Mouse (Mus musculus) MEL (cell line): Measurements from ENCODE around the gene Olfr320. TPM values are rescaled to one million over a fixed set of nuclear protein-coding genes. Genes with fewer than 3 reads are reported as not detected.
"Not testable (repeated sequence)": the region's sequence is repeated elsewhere in the genome, so short reads cannot be mapped to it uniquely, and the experiment has no call there.

Source experiments
- DNase-seq: peaks from one replicate; pipeline ENCODE4 v3.0.0; 2011; ENCODE audit warnings: low read depth, low spot score
- H3K27ac ChIP-seq: 2 replicates; pipeline ENCODE4 v1.5.1; 2012; ENCODE audit warnings: low read depth, mild to moderate bottlenecking, control low read depth, low read length, moderate library complexity; ENCODE audit not compliant: control insufficient read depth
- H3K27me3 ChIP-seq, 2 experiments: fragments of 150-350 bp in 1 of 2; sonication (generic) in 1 of 2; 2 replicates each; pipeline ENCODE4 v1.6.1; 2012; ENCODE audit warnings: low read length in 2 of 2, mild to moderate bottlenecking in 2 of 2, improper control_type of control experiment in 1 of 2, moderate library complexity in 1 of 2; ENCODE audit not compliant: insufficient read depth in 2 of 2, control insufficient read depth in 1 of 2
- H3K36me3 ChIP-seq, 2 experiments: 2 replicates each; pipeline ENCODE4 v1.6.1; 2012 to 2014; ENCODE audit warnings: low read length in 2 of 2, improper control_type of control experiment in 1 of 2, inconsistent platforms in 1 of 2, mild to moderate bottlenecking in 1 of 2; ENCODE audit not compliant: insufficient read depth in 2 of 2, control insufficient read depth in 1 of 2
- H3K4me1 ChIP-seq, 2 experiments: fragments of 150-350 bp in 1 of 2; sonication (generic) in 1 of 2; 2 replicates each; pipeline ENCODE4 v1.6.1; 2012; ENCODE audit warnings: low read length in 2 of 2, improper control_type of control experiment in 1 of 2, mild to moderate bottlenecking in 1 of 2; ENCODE audit not compliant: insufficient read depth in 2 of 2, control insufficient read depth in 1 of 2
- H3K4me3 ChIP-seq, 2 experiments: fragments of 150-350 bp in 1 of 2; sonication (generic) in 1 of 2; 2 replicates each; pipeline ENCODE4 v1.5.1; 2012; ENCODE audit warnings: low read depth in 2 of 2, low read length in 2 of 2, mild to moderate bottlenecking in 2 of 2, moderate library complexity in 2 of 2, control low read depth in 1 of 2, improper control_type of control experiment in 1 of 2; ENCODE audit not compliant: control insufficient read depth in 1 of 2, insufficient read depth in 1 of 2
- H3K79me2 ChIP-seq: 2 replicates; pipeline ENCODE4 v1.6.1; 2012; ENCODE audit warnings: mild to moderate bottlenecking, low read length, moderate library complexity; ENCODE audit not compliant: control insufficient read depth, poor library complexity, insufficient read depth
- H3K9ac ChIP-seq: 2 replicates; pipeline ENCODE4 v1.6.1; 2012; ENCODE audit warnings: low read depth, mild to moderate bottlenecking, control low read depth, low read length, moderate library complexity; ENCODE audit not compliant: control insufficient read depth, poor library complexity, severe bottlenecking
- H3K9me3 ChIP-seq: fragments of 150-350 bp; sonication (generic); replicated peaks from 2 replicates; pipeline ENCODE4 v1.6.1; 2012; ENCODE audit warnings: mild to moderate bottlenecking, low read length, improper control_type of control experiment, moderate library complexity; ENCODE audit not compliant: insufficient read depth
- CHD1 ChIP-seq: IDR thresholded peaks from 2 replicates; pipeline ENCODE4 v1.6.1; 2012; ENCODE audit warnings: low read depth, mild to moderate bottlenecking, inconsistent platforms, low read length, improper control_type of control experiment
- CTCF ChIP-seq, 3 experiments: IDR thresholded peaks in 2 of 3; conservative IDR thresholded peaks in 1 of 3; 2 replicates each; pipeline ENCODE4 v1.5.1; 2011 to 2012; ENCODE audit warnings: low read length in 3 of 3, low read depth in 2 of 3, mild to moderate bottlenecking in 2 of 3, improper control_type of control experiment in 1 of 3, inconsistent platforms in 1 of 3, mixed read lengths in 1 of 3, moderate library complexity in 1 of 3; ENCODE audit not compliant: control insufficient read depth in 1 of 3, insufficient read depth in 1 of 3, poor library complexity in 1 of 3, severe bottlenecking in 1 of 3
- ETS1 ChIP-seq: IDR thresholded peaks from 2 replicates; pipeline ENCODE4 v1.6.1; 2012; ENCODE audit warnings: low read depth, mild to moderate bottlenecking, inconsistent platforms, low read length, improper control_type of control experiment, moderate library complexity
- GABPA ChIP-seq: IDR thresholded peaks from 2 replicates; pipeline ENCODE4 v1.6.1; 2012; ENCODE audit warnings: low read depth, mild to moderate bottlenecking, inconsistent platforms, low read length, improper control_type of control experiment, moderate library complexity
- GATA1 ChIP-seq: IDR thresholded peaks from 2 replicates; pipeline ENCODE4 v1.6.1; 2011; ENCODE audit warnings: low read depth, low read length, improper control_type of control experiment
- HCFC1 ChIP-seq: IDR thresholded peaks from 2 replicates; pipeline ENCODE4 v1.6.1; 2012; ENCODE audit warnings: low read depth, mild to moderate bottlenecking, inconsistent platforms, low read length, improper control_type of control experiment, moderate library complexity
- MAX ChIP-seq: IDR thresholded peaks from 2 replicates; pipeline ENCODE4 v1.6.1; 2011; ENCODE audit warnings: low read length, improper control_type of control experiment
- MYC ChIP-seq: IDR thresholded peaks from 2 replicates; pipeline ENCODE4 v1.6.1; 2011; ENCODE audit warnings: low read depth, mild to moderate bottlenecking, low read length, improper control_type of control experiment, moderate library complexity
- NRF1 ChIP-seq: IDR thresholded peaks from 2 replicates; pipeline ENCODE4 v1.6.1; 2014; ENCODE audit warnings: low read depth, mild to moderate bottlenecking, inconsistent platforms, low read length, improper control_type of control experiment, moderate library complexity; ENCODE audit not compliant: poor library complexity, insufficient read depth, severe bottlenecking
- POLR2A ChIP-seq, 2 experiments: IDR thresholded peaks; 2 replicates each; pipeline ENCODE4 v1.6.1; 2011 to 2012; ENCODE audit warnings: low read length in 2 of 2, mild to moderate bottlenecking in 2 of 2, control low read depth in 1 of 2, improper control_type of control experiment in 1 of 2, low read depth in 1 of 2, moderate library complexity in 1 of 2; ENCODE audit not compliant: control insufficient read depth in 1 of 2, insufficient read depth in 1 of 2, poor library complexity in 1 of 2
- RAD21 ChIP-seq: IDR thresholded peaks from 2 replicates; pipeline ENCODE4 v1.6.1; 2011; ENCODE audit warnings: mild to moderate bottlenecking, low read depth, low read length, improper control_type of control experiment
- TBP ChIP-seq: IDR thresholded peaks from 2 replicates; pipeline ENCODE4 v1.8.0; 2011; ENCODE audit warnings: low read depth, low read length, improper control_type of control experiment
- USF1 ChIP-seq: IDR thresholded peaks from 2 replicates; pipeline ENCODE4 v1.6.1; 2014; ENCODE audit warnings: low read depth, mild to moderate bottlenecking, inconsistent platforms, low read length, improper control_type of control experiment, moderate library complexity
- USF2 ChIP-seq, 2 experiments: IDR thresholded peaks; 2 replicates each; pipeline ENCODE4 v1.6.1; 2011 to 2012; ENCODE audit warnings: improper control_type of control experiment in 2 of 2, low read length in 2 of 2, borderline replicate concordance in 1 of 2, inconsistent platforms in 1 of 2, low read depth in 1 of 2, mild to moderate bottlenecking in 1 of 2; ENCODE audit not compliant: insufficient read depth in 1 of 2
- ZC3H11A ChIP-seq: IDR thresholded peaks from 2 replicates; pipeline ENCODE4 v1.6.1; 2012; ENCODE audit warnings: low read depth, mild to moderate bottlenecking, inconsistent platforms, low read length, improper control_type of control experiment
- ZKSCAN1 ChIP-seq: IDR thresholded peaks from 2 replicates; pipeline ENCODE4 v1.6.1; 2012; ENCODE audit warnings: low read depth, mild to moderate bottlenecking, inconsistent platforms, low read length, improper control_type of control experiment, moderate library complexity
- ZNF384 ChIP-seq: IDR thresholded peaks from 2 replicates; pipeline ENCODE4 v1.6.1; 2012; ENCODE audit warnings: low read depth, mild to moderate bottlenecking, inconsistent platforms, low read length, improper control_type of control experiment
- polyA plus RNA-seq, 2 experiments: library from polyadenylated mRNA; stranded (reverse) in 1 of 2; unstranded in 1 of 2; fragments of >175 nt in 1 of 2; fragments of >200 nt in 1 of 2; gene quantifications; 2 replicates each; pipeline versions ENCODE4 v1.2.1 to v1.2.4; 2012; ENCODE audit warnings: low replicate concordance in 2 of 2, low read depth in 1 of 2; ENCODE audit not compliant: insufficient read length in 2 of 2, insufficient read depth in 1 of 2, missing spikeins in 1 of 2
- total RNA-seq: library from RNA; depleted of rRNA; stranded (reverse); fragments of 300-350 nt; gene quantifications from 2 replicates; pipeline ENCODE4 v1.2.3, GENCODE M21; 2012

The Olfr320 gene
- total and polyA plus RNA-seq, 3 experiments: not detected

DNA sequence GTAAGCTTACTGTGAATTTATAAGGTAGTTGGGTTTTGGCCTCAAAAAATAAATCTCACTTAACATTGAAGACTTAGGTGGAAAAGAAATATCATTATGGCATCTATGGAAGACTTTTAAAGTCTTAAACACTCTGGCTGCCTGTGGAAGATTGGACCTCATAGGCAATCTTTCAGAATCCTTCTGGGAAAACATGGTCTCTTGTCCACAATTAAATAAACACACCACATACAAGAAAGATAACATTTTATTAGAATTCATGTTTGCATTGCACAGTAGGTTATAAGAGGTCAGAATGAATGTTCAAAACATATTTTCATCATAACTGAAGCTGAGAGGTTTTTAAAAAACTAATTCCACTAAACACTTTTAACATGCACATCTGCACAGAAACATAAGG lies 43.0 kb downstream of the Olfr320 start, which contains the start of gene Olfr318:
Gene Olfr318, minus strand, starts transcription at position 101 of the 400 bp plus-strand sequence.
- Histone ChIP-seq H3K36me3 (no peaks in the 10 kb centered on the region), H3K4me1 (no peaks in the 10 kb centered on the region), H3K79me2 (no peaks in the 10 kb centered on the region), H3K4me3 (no peak within 1 kb of the TSS), H3K9ac (no peak within 1 kb of the TSS), H3K27me3 (peaks cover 5 to 20% of the 10 kb centered on the region in 2 experiments), H3K27ac (no peak within 1 kb of the TSS), H3K9me3 (no peaks in the 10 kb centered on the region)
- no peak for TF ChIP-seq ZNF384
- no peak for TF ChIP-seq POLR2A (IDR thresholded peaks at IDR 0.05; ENCODE audit: control insufficient read depth in 1 of 2, insufficient read depth in 1 of 2, low read depth in 1 of 2, low read length in 2 of 2, poor library complexity in 1 of 2)
- TF ChIP-seq CTCF (IDR thresholded peaks at IDR 0.05 in 2 of 3, conservative IDR thresholded peaks at IDR 0.05 in 1 of 3; ENCODE audit: control insufficient read depth in 1 of 3, insufficient read depth in 1 of 3, low read depth in 2 of 3, low read length in 3 of 3, poor library complexity in 1 of 3, severe bottlenecking in 1 of 3): no peak
- TF ChIP-seq MAX: no peak
- no peak for TF ChIP-seq USF1
- no peak for TF ChIP-seq MYC
- TF ChIP-seq CHD1: no peak
- no peak for TF ChIP-seq RAD21
- TF ChIP-seq ZC3H11A: no peak
- TF ChIP-seq ETS1: no peak
- TF ChIP-seq HCFC1: no peak
- TF ChIP-seq USF2 (IDR thresholded peaks at IDR 0.05; ENCODE audit: borderline replicate concordance in 1 of 2, insufficient read depth in 1 of 2, low read depth in 1 of 2, low read length in 2 of 2): no peak
- TF ChIP-seq GATA1: no peak
- no peak for TF ChIP-seq ZKSCAN1
- TF ChIP-seq NRF1: no peak
- no peak for TF ChIP-seq GABPA
- no peak for TF ChIP-seq TBP
- no peak for DNase-seq

DNA sequence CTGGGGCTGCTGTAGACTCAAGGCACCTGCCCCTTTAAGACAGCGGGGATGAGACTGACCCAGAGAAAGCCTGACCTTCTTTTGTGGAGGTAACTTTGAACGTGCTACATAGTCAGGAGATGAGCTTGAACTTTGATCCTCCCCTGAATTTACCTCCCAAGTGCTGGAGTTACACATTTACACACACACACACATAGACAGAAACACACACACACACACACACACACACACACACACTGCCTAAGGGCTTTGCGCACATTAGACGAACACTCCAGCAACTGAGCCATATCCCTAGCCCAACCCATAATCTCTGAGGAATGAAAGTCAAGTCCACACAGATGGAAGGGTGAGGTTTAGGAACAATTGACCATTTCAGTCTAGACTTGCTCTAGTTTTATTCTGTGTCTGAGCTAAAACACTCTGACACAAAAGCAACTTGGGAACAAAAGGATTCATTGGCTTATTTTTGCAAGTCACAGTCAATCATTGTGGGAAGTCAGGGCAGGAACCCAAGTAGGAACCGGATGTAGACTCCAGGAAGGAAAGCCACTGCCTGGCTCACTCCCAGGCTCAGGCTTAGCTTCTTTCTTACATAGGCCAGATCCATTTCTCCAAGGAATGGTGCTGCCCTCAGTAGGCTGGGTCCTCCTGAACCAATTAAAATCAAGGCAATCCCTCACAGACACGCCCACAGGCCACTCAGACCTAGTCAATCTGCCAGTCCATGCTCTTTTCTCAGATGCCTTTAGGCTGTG lies 47.2 kb downstream of the Olfr320 start:
- not testable (repeated sequence) for H3K4me1 ChIP-seq, H3K79me2 ChIP-seq, H3K27ac ChIP-seq, H3K9ac ChIP-seq, DNase-seq, H3K36me3 ChIP-seq, H3K9me3 ChIP-seq, H3K4me3 ChIP-seq
- peaks cover 6 to 19% of the 10 kb centered on the region in 2 experiments for H3K27me3 ChIP-seq
